Mouse (Mus musculus): ENCODE measurements around the gene Zfp423. TPM values are rescaled to one million over a fixed set of nuclear protein-coding genes. Genes with fewer than 3 reads are reported as not detected.

Gene Zfp423
- polyA plus RNA-seq, 1 experiment from 2014 or later: 23.1 TPM

- DNase-seq (ENCODE audit: low spot score) (peak; percentile 56), ATAC-seq (ENCODE audit: low read depth) (no peak)
- Histone ChIP-seq H3K36me3 (ENCODE audit: control insufficient read depth, insufficient read depth, low read length) (0 out of 2 replicates have a peak, but pooled peaks cover 5% of the 10 kb centered on the region), H3K4me1 (ENCODE audit: control insufficient read depth, insufficient read depth, low read length) (peaks cover 13% of the 10 kb centered on the region; the same call in 1 of the 2 replicates), H3K27ac (replicated peaks; ENCODE audit: low read depth, low read length) (peak overlapping the region; percentile 22), H3K9me3 (ENCODE audit: control insufficient read depth, low read length) (no peaks in the 10 kb centered on the region), H3K4me3 (ENCODE audit: low read depth, low read length) (no peak overlapping the region), H3K27me3 (replicated peaks; ENCODE audit: control insufficient read depth, insufficient read depth, low read length) (no peaks in the 10 kb centered on the region), H3K9ac (ENCODE audit: low read depth, low read length) (peak overlapping the region; percentile 1; the same call in 1 of the 2 replicates), H3K4me2 (ENCODE audit: low read depth, low read length) (peak overlapping the region; percentile 35)
- WGBS: 21% methylated on average over 23 of the region's 28 CpGs
Measured at GRCm38 (mm10) chr8:87690100-87691095, 269.0 kb downstream of the Zfp423 start.

GRCm38 (mm10) chr8:87689192-87689591 lies 270.2 kb downstream of the Zfp423 start:
- 58% methylated on average over 6 of the region's 6 CpGs for WGBS
- Histone ChIP-seq H3K9ac (ENCODE audit: low read depth, low read length) (no peak overlapping the region), H3K9me3 (ENCODE audit: control insufficient read depth, low read length) (no peaks in the 10 kb centered on the region), H3K36me3 (ENCODE audit: control insufficient read depth, insufficient read depth, low read length) (peaks cover 15% of the 10 kb centered on the region; the same call in 1 of the 2 replicates), H3K4me2 (ENCODE audit: low read depth, low read length) (no peak overlapping the region), H3K4me3 (ENCODE audit: low read depth, low read length) (no peak overlapping the region), H3K27me3 (replicated peaks; ENCODE audit: control insufficient read depth, insufficient read depth, low read length) (no peaks in the 10 kb centered on the region), H3K27ac (replicated peaks; ENCODE audit: low read depth, low read length) (no peak overlapping the region), H3K4me1 (ENCODE audit: control insufficient read depth, insufficient read depth, low read length) (peaks cover 13% of the 10 kb centered on the region; the same call in 1 of the 2 replicates)
- no peak for DNase-seq (ENCODE audit: low spot score)
- ATAC-seq (ENCODE audit: low read depth): no peak

- peaks cover 13% of the 10 kb centered on the region; the same call in 1 of the 2 replicates for H3K4me1 ChIP-seq (ENCODE audit: control insufficient read depth, insufficient read depth, low read length)
- H3K36me3 ChIP-seq (ENCODE audit: control insufficient read depth, insufficient read depth, low read length): peaks cover 15% of the 10 kb centered on the region; the same call in 1 of the 2 replicates
- DNase-seq (ENCODE audit: low spot score) (no peak), ATAC-seq (ENCODE audit: low read depth) (no peak)
- H3K9me3 ChIP-seq (ENCODE audit: control insufficient read depth, low read length): no peaks in the 10 kb centered on the region
- no peak overlapping the region for H3K27ac ChIP-seq (replicated peaks; ENCODE audit: low read depth, low read length)
- no peaks in the 10 kb centered on the region for H3K27me3 ChIP-seq (replicated peaks; ENCODE audit: control insufficient read depth, insufficient read depth, low read length)
- no peak overlapping the region for H3K9ac ChIP-seq (ENCODE audit: low read depth, low read length)
- no peak overlapping the region for H3K4me2 ChIP-seq (ENCODE audit: low read depth, low read length)
- 54% methylated on average over 4 of the region's 4 CpGs for WGBS
- H3K4me3 ChIP-seq (ENCODE audit: low read depth, low read length): no peak overlapping the region
Measured at GRCm38 (mm10) chr8:87688348-87688747, 271.0 kb downstream of the Zfp423 start.

GRCm38 (mm10) chr8:87686986-87687698 lies 272.3 kb downstream of the Zfp423 start:
- ATAC-seq (ENCODE audit: low read depth): no peak; the same call in 1 of the 2 replicates
- no peak overlapping the region for H3K9ac ChIP-seq (ENCODE audit: low read depth, low read length)
- H3K27me3 ChIP-seq (replicated peaks; ENCODE audit: control insufficient read depth, insufficient read depth, low read length): no peaks in the 10 kb centered on the region
- no peak overlapping the region for H3K4me2 ChIP-seq (ENCODE audit: low read depth, low read length)
- WGBS: 49% methylated on average over 9 of the region's 10 CpGs
- H3K27ac ChIP-seq (replicated peaks; ENCODE audit: low read depth, low read length): no peak overlapping the region
- peaks cover 13% of the 10 kb centered on the region; the same call in 1 of the 2 replicates for H3K4me1 ChIP-seq (ENCODE audit: control insufficient read depth, insufficient read depth, low read length)
- H3K36me3 ChIP-seq (ENCODE audit: control insufficient read depth, insufficient read depth, low read length): peaks cover 16% of the 10 kb centered on the region; the same call in 1 of the 2 replicates
- no peaks in the 10 kb centered on the region for H3K9me3 ChIP-seq (ENCODE audit: control insufficient read depth, low read length)
- no peak for DNase-seq (ENCODE audit: low spot score)
- no peak overlapping the region for H3K4me3 ChIP-seq (ENCODE audit: low read depth, low read length)

- 56% methylated on average over 3 of the region's 3 CpGs for WGBS
- no peak for ATAC-seq (ENCODE audit: low read depth)
- peaks cover 23% of the 10 kb centered on the region; the same call in 1 of the 2 replicates for H3K36me3 ChIP-seq (ENCODE audit: control insufficient read depth, insufficient read depth, low read length)
- no peak overlapping the region for H3K4me3 ChIP-seq (ENCODE audit: low read depth, low read length)
- H3K9me3 ChIP-seq (ENCODE audit: control insufficient read depth, low read length): no peaks in the 10 kb centered on the region
- no peak overlapping the region for H3K27ac ChIP-seq (replicated peaks; ENCODE audit: low read depth, low read length)
- DNase-seq (ENCODE audit: low spot score): peak; percentile 50
- H3K9ac ChIP-seq (ENCODE audit: low read depth, low read length): no peak overlapping the region
- H3K4me1 ChIP-seq (ENCODE audit: control insufficient read depth, insufficient read depth, low read length): peaks cover 13% of the 10 kb centered on the region; the same call in 1 of the 2 replicates
- H3K4me2 ChIP-seq (ENCODE audit: low read depth, low read length): no peak overlapping the region
- no peaks in the 10 kb centered on the region for H3K27me3 ChIP-seq (replicated peaks; ENCODE audit: control insufficient read depth, insufficient read depth, low read length)
Measured at GRCm38 (mm10) chr8:87686026-87686425, 273.4 kb downstream of the Zfp423 start.

- Histone ChIP-seq H3K4me1 (ENCODE audit: control insufficient read depth, insufficient read depth, low read length) (peaks cover 9% of the 10 kb centered on the region; the same call in 1 of the 2 replicates), H3K9ac (ENCODE audit: low read depth, low read length) (no peak overlapping the region), H3K27me3 (replicated peaks; ENCODE audit: control insufficient read depth, insufficient read depth, low read length) (no peaks in the 10 kb centered on the region), H3K4me2 (ENCODE audit: low read depth, low read length) (no peak overlapping the region), H3K9me3 (ENCODE audit: control insufficient read depth, low read length) (no peaks in the 10 kb centered on the region), H3K27ac (replicated peaks; ENCODE audit: low read depth, low read length) (no peak overlapping the region), H3K4me3 (ENCODE audit: low read depth, low read length) (no peak overlapping the region), H3K36me3 (ENCODE audit: control insufficient read depth, insufficient read depth, low read length) (peaks cover 29% of the 10 kb centered on the region; the same call in 1 of the 2 replicates)
- ATAC-seq (ENCODE audit: low read depth) (no peak), DNase-seq (ENCODE audit: low spot score) (no peak)
- WGBS: 49% methylated on average over 8 of the region's 8 CpGs
Measured at GRCm38 (mm10) chr8:87685392-87685791, 274.0 kb downstream of the Zfp423 start.

GRCm38 (mm10) chr8:87682066-87682465 lies 277.3 kb downstream of the Zfp423 start:
- 89% methylated on average over 3 of the region's 3 CpGs for WGBS
- Histone ChIP-seq H3K4me1 (ENCODE audit: control insufficient read depth, insufficient read depth, low read length) (no peaks in the 10 kb centered on the region), H3K9me3 (ENCODE audit: control insufficient read depth, low read length) (no peaks in the 10 kb centered on the region), H3K27ac (replicated peaks; ENCODE audit: low read depth, low read length) (no peak overlapping the region), H3K27me3 (replicated peaks; ENCODE audit: control insufficient read depth, insufficient read depth, low read length) (no peaks in the 10 kb centered on the region), H3K4me3 (ENCODE audit: low read depth, low read length) (no peak overlapping the region), H3K4me2 (ENCODE audit: low read depth, low read length) (no peak overlapping the region), H3K36me3 (ENCODE audit: control insufficient read depth, insufficient read depth, low read length) (peaks cover 38% of the 10 kb centered on the region), H3K9ac (ENCODE audit: low read depth, low read length) (no peak overlapping the region)
- no peak for ATAC-seq (ENCODE audit: low read depth)
- DNase-seq (ENCODE audit: low spot score): no peak

GRCm38 (mm10) chr8:87680034-87680433 lies 279.4 kb downstream of the Zfp423 start:
- DNase-seq (ENCODE audit: low spot score): no peak
- Histone ChIP-seq H3K9me3 (ENCODE audit: control insufficient read depth, low read length) (no peaks in the 10 kb centered on the region), H3K27ac (replicated peaks; ENCODE audit: low read depth, low read length) (no peak overlapping the region), H3K27me3 (replicated peaks; ENCODE audit: control insufficient read depth, insufficient read depth, low read length) (no peaks in the 10 kb centered on the region), H3K36me3 (ENCODE audit: control insufficient read depth, insufficient read depth, low read length) (peaks cover 32% of the 10 kb centered on the region), H3K4me3 (ENCODE audit: low read depth, low read length) (no peak overlapping the region), H3K4me1 (ENCODE audit: control insufficient read depth, insufficient read depth, low read length) (no peaks in the 10 kb centered on the region), H3K4me2 (ENCODE audit: low read depth, low read length) (no peak overlapping the region), H3K9ac (ENCODE audit: low read depth, low read length) (no peak overlapping the region)
- ATAC-seq (ENCODE audit: low read depth): no peak
- WGBS: 60% methylated on average over 3 of the region's 3 CpGs
